Mouse (Mus musculus) megakaryocyte, embryonic 14.5 days (primary cell): Measurements from ENCODE around the gene Sec14l3.

Source experiments
- FLI1 ChIP-seq: IDR thresholded peaks from 2 replicates; pipeline ENCODE4 v1.6.1; 2012; ENCODE audit warnings: low read length, inconsistent platforms, mixed read lengths
- GATA1 ChIP-seq: IDR thresholded peaks from 3 replicates; pipeline ENCODE4 v1.6.1; 2012; ENCODE audit warnings: mixed read lengths, low read length, inconsistent platforms, borderline replicate concordance

DNA sequence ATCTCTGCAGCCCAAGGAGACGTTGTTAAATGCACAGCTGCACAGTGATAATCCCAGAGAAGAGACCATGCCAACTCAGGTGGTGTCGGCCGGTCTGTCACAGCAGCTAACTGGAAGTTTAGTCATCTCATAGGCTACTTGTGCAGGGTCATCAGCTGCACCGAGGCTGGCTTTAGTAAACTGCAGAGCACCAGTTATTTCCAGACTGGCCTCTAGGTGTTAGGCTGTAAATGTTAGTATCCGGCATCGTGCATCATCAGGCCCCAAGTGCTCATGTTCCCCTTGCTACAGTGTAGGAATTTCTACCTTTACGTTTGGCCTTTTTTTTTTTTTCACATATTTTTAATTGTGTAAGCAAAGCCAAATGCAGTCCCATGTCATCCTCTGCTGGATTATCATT is 31.2 kb upstream of the Sec14l3 start:
- TF ChIP-seq GATA1 (no peak), FLI1 (no peak)
